Mouse (Mus musculus) monocyte, adult 2 months (primary cell): ENCODE measurements around the gene Ago1.

Source experiments
- DNase-seq, 2 experiments: peaks; one replicate each; pipeline ENCODE4 v3.0.0; 2022; ENCODE audit warnings: low spot score in 2 of 2, low read depth in 1 of 2

Gene Ago1

GRCm38 (mm10) chr4:126423866-126424265 is 44.5 kb downstream of the Ago1 start:
- DNase-seq: no peak

GRCm38 (mm10) chr4:126415707-126416106 is 52.7 kb downstream of the Ago1 start:
- no peak for DNase-seq

- no peak for DNase-seq
Measured at GRCm38 (mm10) chr4:126412526-126412925, 55.9 kb downstream of the Ago1 start.
